Mouse (Mus musculus) T-cell, adult 2 months (primary cell): ENCODE results near the gene Vmn1r206.
"Not testable (repeated sequence)": the region's sequence is repeated elsewhere in the genome, so short reads cannot be mapped to it uniquely, and the experiment has no call there.

ENCODE experiments used
- DNase-seq: peaks from one replicate; pipeline ENCODE4 v3.0.0; 2022; ENCODE audit warnings: low spot score

Vmn1r206 gene

GRCm38 (mm10) chr13:22624151-22624550, at the start of gene Vmn1r206:
Gene Vmn1r206, minus strand, starts transcription at chr13:22624251.
- not testable (repeated sequence) for DNase-seq

GRCm38 (mm10) chr13:22592900-22593299, 31.2 kb downstream of the Vmn1r206 start, which contains the start of gene Vmn1r205:
Gene Vmn1r205, minus strand, starts transcription at chr13:22593000.
- no peak for DNase-seq

- not testable (repeated sequence) for DNase-seq
Measured at GRCm38 (mm10) chr13:22583336-22583735, 40.7 kb downstream of the Vmn1r206 start.

- not testable (repeated sequence) for DNase-seq
Measured at GRCm38 (mm10) chr13:22574911-22575310, 49.1 kb downstream of the Vmn1r206 start.
